Mouse (Mus musculus) heart, embryonic 16.5 days (tissue): ENCODE measurements around the gene Adcy5. TPM values are rescaled to one million over a fixed set of nuclear protein-coding genes. Genes with fewer than 3 reads are reported as not detected.
A peak's percentile ranks its signal among the peaks of the same experiment; 100 is the strongest.

Experiments used
- ATAC-seq: fragments of 200-750 bp; cut with Nextera tagmentation; replicated peaks from 2 replicates; pipeline ENCODE4 v1.8.0; 2017; ENCODE audit warnings: moderate number of reproducible peaks; ENCODE audit not compliant: insufficient read depth, low FRiP score; ENCODE audit errors: extremely low read depth
- H3K27ac ChIP-seq: fragments of 300-500 bp; sonication (generic); 2 replicates; pipeline ENCODE4 v1.5.1; 2014; ENCODE audit warnings: mild to moderate bottlenecking, low read length, control low read depth, moderate library complexity
- H3K27me3 ChIP-seq: fragments of 300-500 bp; sonication (generic); 2 replicates; pipeline ENCODE4 v1.6.1; 2014; ENCODE audit warnings: low read length, mixed read lengths; ENCODE audit not compliant: control insufficient read depth, insufficient read depth
- H3K36me3 ChIP-seq: fragments of 300-500 bp; sonication (generic); 2 replicates; pipeline ENCODE4 v1.6.1; 2014; ENCODE audit not compliant: control insufficient read depth, insufficient read depth
- H3K4me1 ChIP-seq: fragments of 300-500 bp; sonication (generic); 2 replicates; pipeline ENCODE4 v1.6.1; 2014; ENCODE audit warnings: low read length, mixed read lengths; ENCODE audit not compliant: control insufficient read depth, insufficient read depth
- H3K4me2 ChIP-seq: fragments of 300-500 bp; sonication (generic); 2 replicates; pipeline ENCODE4 v1.6.1; 2014; ENCODE audit warnings: low read depth, mild to moderate bottlenecking, control low read depth, low read length
- H3K4me3 ChIP-seq: fragments of 300-500 bp; sonication (generic); 2 replicates; pipeline ENCODE4 v1.5.1; 2014; ENCODE audit warnings: mild to moderate bottlenecking, control low read depth, low read length
- H3K9ac ChIP-seq: fragments of 300-500 bp; sonication (generic); 2 replicates; pipeline ENCODE4 v1.6.1; 2014; ENCODE audit warnings: low read length, control low read depth
- H3K9me3 ChIP-seq: fragments of 300-500 bp; sonication (generic); replicated peaks from 2 replicates; pipeline ENCODE4 v1.6.1; 2016; ENCODE audit warnings: low read length; ENCODE audit not compliant: control insufficient read depth
- WGBS: fragments of 180-500 bp; shearing (Covaris S2); extraction: QIAGEN DNeasy Blood & Tissue Kit; methylation state at CpG from one replicate; pipeline ENCODE4 v1.1.7; 2014; 5-methylcytosine and 5-hydroxymethylcytosine counted together
- polyA plus RNA-seq: library from polyadenylated mRNA; unstranded; fragments of >200 nt; fragmentation: Nextera tagmentation; extraction: Ambion mirVana; gene quantifications from 2 replicates; pipeline ENCODE4 v1.2.1, GENCODE M21; 2015

The Adcy5 gene
- polyA plus RNA-seq, 1 experiment from 2014 or later: 9.2 TPM

- Histone ChIP-seq H3K9me3 (no peaks in the 10 kb centered on the region), H3K36me3 (no peaks in the 10 kb centered on the region), H3K9ac (no peak overlapping the region), H3K4me1 (peaks cover 34% of the 10 kb centered on the region), H3K27me3 (no peaks in the 10 kb centered on the region), H3K4me2 (no peak overlapping the region), H3K4me3 (no peak overlapping the region), H3K27ac (no peak overlapping the region)
- 64% methylated on average over 6 of the region's 6 CpGs for WGBS
- no peak for ATAC-seq
Observed at GRCm38 (mm10) chr16:35165361-35165760, 10.7 kb downstream of the Adcy5 start.

- Histone ChIP-seq H3K4me2 (no peak overlapping the region), H3K4me3 (no peak overlapping the region), H3K9me3 (no peaks in the 10 kb centered on the region), H3K27me3 (no peaks in the 10 kb centered on the region), H3K9ac (no peak overlapping the region), H3K27ac (no peak overlapping the region), H3K36me3 (no peaks in the 10 kb centered on the region), H3K4me1 (peaks cover 30% of the 10 kb centered on the region)
- no peak for ATAC-seq
- 38% methylated on average over 3 of the region's 3 CpGs for WGBS
Observed at GRCm38 (mm10) chr16:35165788-35166187, 11.1 kb downstream of the Adcy5 start.

- no peaks in the 10 kb centered on the region for H3K27me3 ChIP-seq
- no peak overlapping the region for H3K4me2 ChIP-seq
- H3K9ac ChIP-seq: no peak overlapping the region
- H3K9me3 ChIP-seq: no peaks in the 10 kb centered on the region
- WGBS: 58% methylated on average over 7 of the region's 7 CpGs
- no peak overlapping the region for H3K27ac ChIP-seq
- no peak overlapping the region for H3K4me3 ChIP-seq
- peaks cover 33% of the 10 kb centered on the region for H3K4me1 ChIP-seq
- ATAC-seq: no peak
- H3K36me3 ChIP-seq: no peaks in the 10 kb centered on the region
Observed at GRCm38 (mm10) chr16:35169431-35169830, 14.8 kb downstream of the Adcy5 start.

GRCm38 (mm10) chr16:35172195-35172594, 17.5 kb downstream of the Adcy5 start:
- H3K36me3 ChIP-seq: no peaks in the 10 kb centered on the region
- H3K9me3 ChIP-seq: no peaks in the 10 kb centered on the region
- 86% methylated on average over 5 of the region's 5 CpGs for WGBS
- no peaks in the 10 kb centered on the region for H3K27me3 ChIP-seq
- H3K4me2 ChIP-seq: no peak overlapping the region
- no peak overlapping the region for H3K4me3 ChIP-seq
- no peak for ATAC-seq
- H3K4me1 ChIP-seq: peaks cover 27% of the 10 kb centered on the region
- no peak overlapping the region for H3K27ac ChIP-seq
- no peak overlapping the region for H3K9ac ChIP-seq

- no peaks in the 10 kb centered on the region for H3K9me3 ChIP-seq
- no peaks in the 10 kb centered on the region for H3K27me3 ChIP-seq
- no peak overlapping the region for H3K4me3 ChIP-seq
- no peak overlapping the region for H3K9ac ChIP-seq
- peaks cover 51% of the 10 kb centered on the region for H3K4me1 ChIP-seq
- peak; percentile 7; the same call in 1 of the 2 replicates for ATAC-seq
- 72% methylated on average over 3 of the region's 3 CpGs for WGBS
- no peaks in the 10 kb centered on the region for H3K36me3 ChIP-seq
- no peak overlapping the region for H3K4me2 ChIP-seq
- peak overlapping the region; percentile 63 for H3K27ac ChIP-seq
Observed at GRCm38 (mm10) chr16:35178516-35178915, 23.8 kb downstream of the Adcy5 start.

- Histone ChIP-seq H3K4me3 (no peak overlapping the region), H3K36me3 (no peaks in the 10 kb centered on the region), H3K27ac (peak overlapping the region; percentile 63), H3K4me2 (no peak overlapping the region), H3K4me1 (peaks cover 48% of the 10 kb centered on the region), H3K9me3 (no peaks in the 10 kb centered on the region), H3K27me3 (no peaks in the 10 kb centered on the region), H3K9ac (peak overlapping the region; percentile 23; the same call in 1 of the 2 replicates)
- peak; percentile 29; the same call in 1 of the 2 replicates for ATAC-seq
- 32% methylated on average over 8 of the region's 8 CpGs for WGBS
Observed at GRCm38 (mm10) chr16:35179082-35179481, 24.4 kb downstream of the Adcy5 start.

GRCm38 (mm10) chr16:35183161-35183560, 28.5 kb downstream of the Adcy5 start:
- H3K9ac ChIP-seq: no peak overlapping the region
- peaks cover 29% of the 10 kb centered on the region for H3K4me1 ChIP-seq
- ATAC-seq: no peak
- no peak overlapping the region for H3K27ac ChIP-seq
- WGBS: 67% methylated on average over 11 of the region's 11 CpGs
- H3K4me3 ChIP-seq: no peak overlapping the region
- H3K27me3 ChIP-seq: no peaks in the 10 kb centered on the region
- no peak overlapping the region for H3K4me2 ChIP-seq
- H3K9me3 ChIP-seq: no peaks in the 10 kb centered on the region
- H3K36me3 ChIP-seq: no peaks in the 10 kb centered on the region

GRCm38 (mm10) chr16:35188111-35188510, 33.4 kb downstream of the Adcy5 start:
- Histone ChIP-seq H3K4me3 (no peak overlapping the region), H3K27me3 (no peaks in the 10 kb centered on the region), H3K36me3 (no peaks in the 10 kb centered on the region), H3K4me1 (peaks cover 19% of the 10 kb centered on the region), H3K27ac (no peak overlapping the region), H3K9ac (no peak overlapping the region), H3K4me2 (no peak overlapping the region), H3K9me3 (no peaks in the 10 kb centered on the region)
- no peak for ATAC-seq
- 73% methylated on average over 4 of the region's 4 CpGs for WGBS

GRCm38 (mm10) chr16:35189420-35190141, 34.9 kb downstream of the Adcy5 start:
- no peak overlapping the region for H3K27ac ChIP-seq
- H3K4me3 ChIP-seq: no peak overlapping the region
- H3K36me3 ChIP-seq: no peaks in the 10 kb centered on the region
- no peaks in the 10 kb centered on the region for H3K9me3 ChIP-seq
- no peak overlapping the region for H3K9ac ChIP-seq
- WGBS: 67% methylated on average over 11 of the region's 11 CpGs
- peaks cover 24% of the 10 kb centered on the region for H3K4me1 ChIP-seq
- H3K4me2 ChIP-seq: no peak overlapping the region
- no peak for ATAC-seq
- no peaks in the 10 kb centered on the region for H3K27me3 ChIP-seq
